8 mouse cellular contexts compared by ENCODE assay signal in the genomic region with DNA sequence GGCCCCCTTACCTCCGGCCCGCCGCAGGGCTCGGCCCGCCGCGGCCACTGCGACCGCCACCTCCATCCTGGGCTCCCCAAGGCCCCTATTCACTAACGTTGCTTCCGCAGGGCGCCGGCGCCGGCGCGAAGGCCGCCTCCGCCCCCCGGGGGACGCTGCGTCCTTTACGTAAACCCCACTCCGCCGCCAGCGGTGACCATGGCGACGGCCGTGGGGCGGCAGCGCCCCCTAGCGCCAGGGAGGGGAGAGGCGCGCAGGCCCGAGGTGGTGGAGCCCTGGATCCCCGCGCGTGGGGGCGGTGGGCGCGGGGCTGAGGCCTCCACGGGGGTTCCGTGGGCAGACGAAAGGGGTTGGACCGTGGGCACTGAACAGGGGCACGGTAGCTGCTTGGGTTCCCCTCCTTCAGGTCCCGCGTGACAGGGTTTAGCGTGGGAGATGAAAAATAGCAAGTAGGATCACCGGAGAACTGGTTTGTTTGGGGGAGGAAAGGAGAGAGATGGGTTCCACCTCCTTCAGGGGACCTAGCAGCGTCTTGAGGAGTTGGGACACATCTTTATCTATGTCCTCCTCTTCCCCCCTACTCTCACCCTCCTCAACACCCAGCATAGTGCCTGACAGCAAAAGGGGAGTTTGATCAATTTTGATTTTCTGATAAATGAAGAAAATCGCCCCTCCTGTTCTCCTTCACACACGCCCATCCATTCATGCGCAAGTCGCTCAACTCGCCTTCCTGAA. TPM values are rescaled to one million over a fixed set of nuclear protein-coding genes. Genes with fewer than 3 reads are reported as not detected.
DNase-seq lines count a peak whose midpoint lies in the region; ATAC-seq lines count a peak whose summit lies in the region.

A gene (minus strand): TSS at position 68 of the 735 bp plus-strand sequence.

- ATAC-seq in hindbrain, embryonic 14.5 days (ENCODE audit: low FRiP score) = peak; percentile 81

- H3K27ac ChIP-seq in hindbrain, embryonic 14.5 days = no peak within 1 kb of the TSS

- H3K27me3 ChIP-seq in hindbrain, embryonic 14.5 days (ENCODE audit: control insufficient read depth, insufficient read depth, low read length) = no peaks in the 10 kb centered on the region
- H3K27me3 ChIP-seq in megakaryocyte, embryonic 14.5 days (replicated peaks) = peaks cover 93% of the 10 kb centered on the region

- peak within 1 kb of the TSS; percentile 88 for H3K4me2 ChIP-seq in hindbrain, embryonic 14.5 days (replicated peaks)

- H3K9ac ChIP-seq in hindbrain, embryonic 14.5 days = peak within 1 kb of the TSS; percentile 91

- H3K36me3 ChIP-seq in hindbrain, embryonic 14.5 days (replicated peaks; ENCODE audit: control insufficient read depth, insufficient read depth) = no peaks in the 10 kb centered on the region
- no peaks in the 10 kb centered on the region for H3K36me3 ChIP-seq in megakaryocyte, embryonic 14.5 days (replicated peaks; ENCODE audit: low read length)

- H3K9me3 ChIP-seq in hindbrain, embryonic 14.5 days (ENCODE audit: control insufficient read depth, low read length) = no peaks in the 10 kb centered on the region
- 0 out of 2 replicates have a peak, but pooled peaks cover 3% of the 10 kb centered on the region for H3K9me3 ChIP-seq in megakaryocyte, embryonic 14.5 days

- peak; percentile 22 for DNase-seq in T-cell, adult 2 months (ENCODE audit: low spot score)
- DNase-seq in cerebellum, adult 9-10 months = peak; percentile 78
- peak; percentile 86 to 87 for DNase-seq in frontal cortex, postnatal 36 days (ENCODE audit: low spot score in 2 of 2)
- DNase-seq in hindbrain, embryonic 14.5 days (ENCODE audit: low spot score) = peak; percentile 87
- peak; percentile 69 to 86 for DNase-seq in left cerebral cortex, postnatal 10 days (ENCODE audit: extremely low spot score in 1 of 2, low spot score in 2 of 2)
- peak; percentile 84 to 85 for DNase-seq in right cerebral cortex, adult 2 months (ENCODE audit: low spot score in 2 of 2)
- peak; percentile 71 to 72 for DNase-seq in urinary bladder, postnatal 36 days (ENCODE audit: low spot score in 2 of 2)

- 10% methylated on average over 44 of the region's 56 CpGs for WGBS in hindbrain, embryonic 14.5 days

- peaks cover 22% of the 10 kb centered on the region for H3K4me1 ChIP-seq in hindbrain, embryonic 14.5 days (replicated peaks; ENCODE audit: control insufficient read depth, insufficient read depth, low read length)
- H3K4me1 ChIP-seq in megakaryocyte, embryonic 14.5 days = peaks cover 19% of the 10 kb centered on the region

- intact Hi-C loops in left cerebral cortex, postnatal 10 days (cut with DNase I) = loop anchor here (2.0 kb wide), 1 partner anchor 40 kb away; no protein-coding TSS in a partner anchor

- peak within 1 kb of the TSS; percentile 89 for H3K4me3 ChIP-seq in hindbrain, embryonic 14.5 days (replicated peaks; ENCODE audit: low read length)
- H3K4me3 ChIP-seq in megakaryocyte, embryonic 14.5 days (replicated peaks) = peak within 1 kb of the TSS; percentile 89

RNA-seq across cellular contexts. Expression of the gene that starts here (rescaled TPM):
- polyA plus RNA-seq in hindbrain, embryonic 14.5 days (2014; fragmentation: Nextera tagmentation; extraction: Ambion mirVana) = 9.9 and 10.2 TPM in 2 replicates
- 10 to 100 TPM; 65.9 to 68.7 TPM for total RNA-seq in left cerebral cortex, postnatal 10 days (2021)
- polyA plus RNA-seq in megakaryocyte, embryonic 14.5 days (2012; ENCODE audit: insufficient read depth, low replicate concordance) = 0.29 and 1.1 TPM in 2 replicates

Comparison
In these comparisons a context has a peak if more than half of its experiments do, and no peak if none do; other contexts are left out.
1. DNase-seq: peak in every context shown above with its lines; median percentile 87 in hindbrain, embryonic 14.5 days; 86 in frontal cortex, postnatal 36 days; 84 in right cerebral cortex, adult 2 months; 78 in cerebellum, adult 9-10 months; 78 in left cerebral cortex, postnatal 10 days; 72 in urinary bladder, postnatal 36 days; 22 in T-cell, adult 2 months.